Mouse (Mus musculus) intestine, embryonic 15.5 days (tissue): ENCODE measurements at regions not wholly inside any gene's neighbourhood (a gene's known extent, or its start where the extent isn't known, plus 50 kb on each side); places are given as distances from the start of the nearest gene placed in this dataset.

Experiments
- ATAC-seq: fragments of 200-750 bp; cut with Nextera tagmentation; 2 replicates; pipeline ENCODE4 v1.8.0; 2017; ENCODE audit warnings: moderate TSS enrichment, moderate library complexity
- H3K27ac ChIP-seq: fragments of 300-500 bp; sonication (generic); 2 replicates; pipeline ENCODE4 v1.5.1; 2015; ENCODE audit warnings: mild to moderate bottlenecking, inconsistent platforms
- H3K27me3 ChIP-seq: fragments of 300-500 bp; sonication (generic); replicated peaks from 2 replicates; pipeline ENCODE4 v1.6.1; 2015; ENCODE audit warnings: inconsistent platforms
- H3K36me3 ChIP-seq: fragments of 300-500 bp; sonication (generic); 2 replicates; pipeline ENCODE4 v1.6.1; 2015; ENCODE audit warnings: inconsistent platforms
- H3K4me1 ChIP-seq: fragments of 300-500 bp; sonication (generic); replicated peaks from 2 replicates; pipeline ENCODE4 v1.6.1; 2015; ENCODE audit warnings: inconsistent platforms
- H3K4me2 ChIP-seq: fragments of 300-500 bp; sonication (generic); replicated peaks from 2 replicates; pipeline ENCODE4 v1.6.1; 2015; ENCODE audit warnings: mild to moderate bottlenecking, inconsistent platforms
- H3K4me3 ChIP-seq: fragments of 300-500 bp; sonication (generic); replicated peaks from 2 replicates; pipeline ENCODE4 v1.5.1; 2015; ENCODE audit warnings: inconsistent platforms
- H3K9ac ChIP-seq: fragments of 300-500 bp; sonication (generic); 2 replicates; pipeline ENCODE4 v1.6.1; 2015; ENCODE audit warnings: inconsistent platforms
- H3K9me3 ChIP-seq: fragments of 300-500 bp; sonication (generic); 2 replicates; pipeline ENCODE4 v1.6.1; 2016; ENCODE audit warnings: inconsistent platforms
- WGBS: fragments of 180-500 bp; shearing (Covaris S2); methylation state at CpG from one replicate; pipeline ENCODE4 v1.1.7; 2015; 5-methylcytosine and 5-hydroxymethylcytosine counted together

- Histone ChIP-seq H3K4me2 (no peak overlapping the region), H3K9me3 (no peaks in the 10 kb centered on the region), H3K36me3 (no peaks in the 10 kb centered on the region), H3K4me3 (no peak overlapping the region), H3K4me1 (no peaks in the 10 kb centered on the region), H3K27ac (no peak overlapping the region), H3K9ac (no peak overlapping the region), H3K27me3 (no peaks in the 10 kb centered on the region)
- ATAC-seq: no peak
- 72% methylated on average over 2 of the region's 2 CpGs for WGBS
Measured at GRCm38 (mm10) chr5:83890619-83891185, 526.5 kb downstream of the Epha5 start.

DNA sequence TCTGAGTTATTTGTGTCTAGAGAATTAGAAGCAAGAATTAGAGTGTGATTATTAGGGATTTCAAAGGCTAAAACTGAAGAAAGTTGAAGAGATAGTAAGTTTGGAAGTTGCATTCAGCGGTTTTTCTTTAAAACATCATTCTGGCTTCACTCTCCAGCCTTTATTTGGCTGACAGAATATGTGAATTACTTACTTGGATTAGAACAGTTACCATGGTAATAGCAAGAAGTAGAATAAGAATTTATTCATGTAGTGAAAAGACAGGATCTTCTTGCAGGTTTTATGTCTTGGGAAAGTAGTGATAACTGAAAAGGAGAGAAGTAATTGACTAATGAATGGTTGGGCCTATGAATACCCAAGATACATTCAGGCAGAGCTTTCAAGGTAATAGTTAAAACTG, 517.1 kb upstream of the Tecrl start:
- Histone ChIP-seq H3K27ac (no peak overlapping the region), H3K36me3 (no peaks in the 10 kb centered on the region), H3K27me3 (no peaks in the 10 kb centered on the region), H3K9ac (no peak overlapping the region), H3K4me3 (no peak overlapping the region), H3K9me3 (no peaks in the 10 kb centered on the region), H3K4me2 (no peak overlapping the region), H3K4me1 (no peaks in the 10 kb centered on the region)
- no peak for ATAC-seq
- WGBS: 76% methylated on average over 1 of the region's 1 CpGs

DNA sequence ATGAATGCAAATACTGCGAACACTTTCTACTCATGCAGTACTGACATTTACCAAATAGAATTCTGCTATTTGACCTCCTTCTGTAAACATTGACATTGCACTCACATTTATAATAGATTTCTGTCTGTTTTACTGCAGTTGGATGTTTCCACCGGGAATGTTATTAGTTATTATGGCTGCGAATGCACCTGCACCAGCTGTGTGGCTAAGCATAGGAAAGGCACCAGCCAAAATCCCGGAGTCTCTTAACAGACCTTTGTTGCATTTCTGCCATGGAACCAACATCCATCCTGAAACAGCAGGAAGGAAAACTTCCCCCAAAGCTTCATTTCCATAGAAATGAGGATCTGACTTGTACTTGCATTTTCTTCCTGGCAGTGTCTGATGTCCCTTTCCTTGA, 513.4 kb upstream of the Tecrl start:
- Histone ChIP-seq H3K36me3 (no peaks in the 10 kb centered on the region), H3K4me1 (no peaks in the 10 kb centered on the region), H3K4me2 (no peak overlapping the region), H3K27me3 (no peaks in the 10 kb centered on the region), H3K9me3 (no peaks in the 10 kb centered on the region), H3K27ac (no peak overlapping the region), H3K9ac (no peak overlapping the region), H3K4me3 (no peak overlapping the region)
- 59% methylated on average over 4 of the region's 4 CpGs for WGBS
- no peak for ATAC-seq

DNA sequence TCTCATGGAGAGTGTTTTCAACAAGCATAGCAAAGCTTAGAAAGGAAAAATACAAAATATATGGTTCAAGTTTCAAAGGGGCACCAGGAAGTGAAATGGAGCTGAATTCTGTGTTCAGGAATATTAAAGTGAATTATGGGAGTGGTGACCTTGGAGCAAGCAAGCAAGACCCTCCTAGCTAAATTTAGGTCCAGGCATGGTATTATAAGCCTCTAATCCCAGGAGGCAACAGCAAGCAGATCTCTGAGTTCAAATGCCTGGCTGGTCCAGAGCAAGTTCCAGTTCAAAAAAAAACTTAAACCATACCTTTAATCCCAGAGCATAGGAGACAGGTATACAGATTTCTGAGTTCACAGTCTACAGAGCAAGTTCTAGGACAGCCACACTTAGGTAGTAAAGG, 506.7 kb upstream of the Tecrl start:
- H3K4me2 ChIP-seq: no peak overlapping the region
- no peaks in the 10 kb centered on the region for H3K27me3 ChIP-seq
- H3K9me3 ChIP-seq: no peaks in the 10 kb centered on the region
- H3K36me3 ChIP-seq: no peaks in the 10 kb centered on the region
- H3K4me3 ChIP-seq: no peak overlapping the region
- H3K27ac ChIP-seq: no peak overlapping the region
- no peaks in the 10 kb centered on the region for H3K4me1 ChIP-seq
- H3K9ac ChIP-seq: no peak overlapping the region
- no peak for ATAC-seq

GRCm38 (mm10) chr5:83852022-83852421, 497.0 kb upstream of the Tecrl start:
- Histone ChIP-seq H3K9ac (no peak overlapping the region), H3K4me3 (no peak overlapping the region), H3K27ac (no peak overlapping the region), H3K27me3 (no peaks in the 10 kb centered on the region), H3K4me1 (no peaks in the 10 kb centered on the region), H3K4me2 (no peak overlapping the region), H3K36me3 (no peaks in the 10 kb centered on the region), H3K9me3 (no peaks in the 10 kb centered on the region)
- 59% methylated on average over 4 of the region's 4 CpGs for WGBS
- ATAC-seq: no peak

DNA sequence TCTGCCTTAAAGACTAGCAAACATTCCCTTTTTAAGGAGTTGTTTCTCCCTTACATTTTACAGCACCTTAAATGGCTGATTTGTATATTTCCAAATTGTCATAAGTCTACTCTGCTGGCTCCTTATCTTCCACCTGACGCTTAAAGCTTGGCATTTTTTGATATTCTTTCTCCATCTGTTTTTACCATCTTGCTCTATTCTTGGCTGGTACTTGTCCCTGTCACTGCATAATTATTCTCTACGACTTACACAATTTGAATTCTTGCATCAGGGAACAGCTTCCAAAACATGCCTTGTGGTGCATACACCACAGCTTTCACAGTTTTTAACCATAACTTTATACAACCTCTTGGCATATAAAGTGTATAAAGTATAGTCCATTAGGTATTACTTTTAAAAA, 471.6 kb upstream of the Tecrl start:
- Histone ChIP-seq H3K27me3 (no peaks in the 10 kb centered on the region), H3K4me3 (no peak overlapping the region), H3K4me2 (no peak overlapping the region), H3K9ac (no peak overlapping the region), H3K4me1 (no peaks in the 10 kb centered on the region), H3K9me3 (no peaks in the 10 kb centered on the region), H3K27ac (no peak overlapping the region), H3K36me3 (no peaks in the 10 kb centered on the region)
- no peak for ATAC-seq
- WGBS: 88% methylated on average over 2 of the region's 2 CpGs

GRCm38 (mm10) chr5:83824838-83825466, 470.0 kb upstream of the Tecrl start:
- WGBS: 26% methylated on average over 2 of the region's 2 CpGs
- H3K9me3 ChIP-seq: no peaks in the 10 kb centered on the region
- no peak for ATAC-seq

GRCm38 (mm10) chr5:83811309-83811708, 456.3 kb upstream of the Tecrl start:
- WGBS: 72% methylated on average over 2 of the region's 2 CpGs
- Histone ChIP-seq H3K4me2 (no peak overlapping the region), H3K4me1 (no peaks in the 10 kb centered on the region), H3K36me3 (no peaks in the 10 kb centered on the region), H3K27ac (no peak overlapping the region), H3K9me3 (no peaks in the 10 kb centered on the region), H3K9ac (no peak overlapping the region), H3K4me3 (no peak overlapping the region), H3K27me3 (no peaks in the 10 kb centered on the region)
- ATAC-seq: no peak

More at GRCm38 (mm10) chr5:83824838-83825466, 470.0 kb upstream of the Tecrl start:
- Histone ChIP-seq H3K27ac (no peak overlapping the region), H3K27me3 (no peaks in the 10 kb centered on the region), H3K4me2 (no peak overlapping the region), H3K9ac (no peak overlapping the region), H3K36me3 (no peaks in the 10 kb centered on the region), H3K4me1 (no peaks in the 10 kb centered on the region), H3K4me3 (no peak overlapping the region)

DNA sequence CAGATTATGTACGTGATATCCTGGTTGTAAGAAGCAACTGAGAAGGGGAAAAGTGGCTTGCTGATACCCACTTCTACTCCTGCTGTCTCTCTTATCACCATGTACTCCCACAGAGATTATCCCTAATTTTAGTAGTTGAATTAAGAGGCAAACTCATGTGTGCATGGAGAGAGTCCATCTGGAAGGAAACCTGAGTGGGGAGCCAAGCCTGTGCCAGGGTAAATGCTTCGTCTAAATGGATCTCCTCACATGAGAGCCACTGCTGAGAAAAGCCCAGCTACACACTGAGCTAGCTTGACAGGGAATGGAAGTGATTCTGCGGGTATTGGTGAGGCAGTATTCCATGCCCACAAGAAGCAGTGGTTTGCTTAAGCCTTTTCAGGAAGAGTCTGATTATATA, 445.0 kb upstream of the Tecrl start:
- H3K4me3 ChIP-seq: no peak overlapping the region
- H3K9ac ChIP-seq: no peak overlapping the region
- H3K4me2 ChIP-seq: no peak overlapping the region
- no peaks in the 10 kb centered on the region for H3K36me3 ChIP-seq
- H3K27me3 ChIP-seq: no peaks in the 10 kb centered on the region
- H3K4me1 ChIP-seq: no peaks in the 10 kb centered on the region
- 74% methylated on average over 3 of the region's 3 CpGs for WGBS
- H3K9me3 ChIP-seq: no peaks in the 10 kb centered on the region
- no peak for ATAC-seq
- no peak overlapping the region for H3K27ac ChIP-seq

DNA sequence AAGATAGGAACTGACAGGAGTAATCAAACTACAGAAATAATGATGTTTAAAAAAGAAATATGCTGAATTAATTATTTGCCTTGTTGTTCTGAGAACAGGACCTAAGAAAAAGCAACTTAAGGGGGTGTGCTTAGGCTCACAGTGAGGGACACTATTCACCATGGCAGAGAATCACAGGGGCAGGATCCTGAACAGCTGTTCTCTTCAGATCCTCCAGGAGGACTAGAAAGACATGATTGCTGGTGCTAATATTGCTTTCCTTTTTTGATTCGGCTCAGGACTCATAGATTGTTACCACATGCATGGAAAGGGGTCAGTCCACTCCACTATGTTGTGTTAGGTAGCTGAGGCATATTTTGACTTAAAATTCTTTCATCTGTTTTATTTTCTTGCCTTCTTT, 425.4 kb upstream of the Tecrl start:
- Histone ChIP-seq H3K4me2 (no peak overlapping the region), H3K9me3 (no peaks in the 10 kb centered on the region), H3K9ac (no peak overlapping the region), H3K4me1 (no peaks in the 10 kb centered on the region), H3K27ac (no peak overlapping the region), H3K36me3 (no peaks in the 10 kb centered on the region), H3K27me3 (no peaks in the 10 kb centered on the region), H3K4me3 (no peak overlapping the region)
- no peak for ATAC-seq
- WGBS: 48% methylated on average over 1 of the region's 1 CpGs

GRCm38 (mm10) chr5:83778310-83778972, 423.4 kb upstream of the Tecrl start:
- Histone ChIP-seq H3K9ac (no peak overlapping the region), H3K4me1 (no peaks in the 10 kb centered on the region), H3K9me3 (no peaks in the 10 kb centered on the region), H3K27me3 (no peaks in the 10 kb centered on the region), H3K4me2 (no peak overlapping the region), H3K4me3 (no peak overlapping the region), H3K27ac (no peak overlapping the region), H3K36me3 (no peaks in the 10 kb centered on the region)
- 30% methylated on average over 3 of the region's 3 CpGs for WGBS
- ATAC-seq: no peak

DNA sequence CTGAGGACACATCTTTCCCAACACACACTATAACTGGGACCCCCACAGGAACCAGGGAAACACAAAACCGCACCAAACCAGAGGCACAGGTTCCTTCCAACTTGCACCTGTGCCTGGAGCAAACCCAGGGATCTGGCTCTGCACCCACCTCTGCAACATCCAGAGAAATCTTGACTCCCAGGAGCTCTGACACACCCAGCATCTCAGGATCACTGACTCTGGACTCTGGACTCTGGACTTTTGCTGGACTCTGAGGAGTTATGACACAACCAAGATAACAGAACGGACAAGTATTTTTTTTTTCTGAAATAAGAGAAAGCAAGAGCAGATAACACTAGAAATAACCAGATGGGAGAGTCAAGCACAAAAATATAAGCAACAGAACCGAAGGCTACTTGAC, 386.9 kb upstream of the Tecrl start:
- H3K27me3 ChIP-seq: no peaks in the 10 kb centered on the region
- no peaks in the 10 kb centered on the region for H3K36me3 ChIP-seq
- no peak overlapping the region for H3K4me2 ChIP-seq
- H3K4me1 ChIP-seq: no peaks in the 10 kb centered on the region
- H3K9ac ChIP-seq: no peak overlapping the region
- peak; percentile 85 for ATAC-seq
- H3K9me3 ChIP-seq: no peaks in the 10 kb centered on the region
- 64% methylated on average over 3 of the region's 3 CpGs for WGBS
- H3K27ac ChIP-seq: no peak overlapping the region
- no peak overlapping the region for H3K4me3 ChIP-seq

DNA sequence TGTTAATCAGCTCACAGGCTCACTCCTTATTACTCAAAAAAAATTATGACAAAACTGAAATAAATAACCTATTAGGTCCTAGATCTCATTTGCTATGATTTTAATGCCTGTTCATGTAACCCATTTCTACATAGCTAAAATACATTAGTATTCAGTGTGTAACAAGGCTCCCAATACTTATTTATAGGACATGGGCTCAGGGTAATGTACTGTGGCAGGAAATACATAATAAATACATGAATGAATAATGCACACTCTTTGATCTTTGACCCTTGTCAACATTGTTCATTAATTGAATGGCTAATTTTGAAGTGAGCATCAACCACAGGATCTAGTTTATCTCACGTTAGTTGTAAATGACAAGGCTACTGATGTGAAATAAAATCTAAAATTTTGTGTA, 340.4 kb upstream of the Tecrl start:
- no peak for ATAC-seq
- 76% methylated on average over 1 of the region's 1 CpGs for WGBS
- no peaks in the 10 kb centered on the region for H3K27me3 ChIP-seq
- no peaks in the 10 kb centered on the region for H3K36me3 ChIP-seq
- H3K4me2 ChIP-seq: no peak overlapping the region
- H3K9ac ChIP-seq: no peak overlapping the region
- no peaks in the 10 kb centered on the region for H3K9me3 ChIP-seq
- H3K4me1 ChIP-seq: no peaks in the 10 kb centered on the region
- no peak overlapping the region for H3K4me3 ChIP-seq
- H3K27ac ChIP-seq: no peak overlapping the region
